Comparison of ENCODE assay signal across 14 mouse cellular contexts in the genomic region with DNA sequence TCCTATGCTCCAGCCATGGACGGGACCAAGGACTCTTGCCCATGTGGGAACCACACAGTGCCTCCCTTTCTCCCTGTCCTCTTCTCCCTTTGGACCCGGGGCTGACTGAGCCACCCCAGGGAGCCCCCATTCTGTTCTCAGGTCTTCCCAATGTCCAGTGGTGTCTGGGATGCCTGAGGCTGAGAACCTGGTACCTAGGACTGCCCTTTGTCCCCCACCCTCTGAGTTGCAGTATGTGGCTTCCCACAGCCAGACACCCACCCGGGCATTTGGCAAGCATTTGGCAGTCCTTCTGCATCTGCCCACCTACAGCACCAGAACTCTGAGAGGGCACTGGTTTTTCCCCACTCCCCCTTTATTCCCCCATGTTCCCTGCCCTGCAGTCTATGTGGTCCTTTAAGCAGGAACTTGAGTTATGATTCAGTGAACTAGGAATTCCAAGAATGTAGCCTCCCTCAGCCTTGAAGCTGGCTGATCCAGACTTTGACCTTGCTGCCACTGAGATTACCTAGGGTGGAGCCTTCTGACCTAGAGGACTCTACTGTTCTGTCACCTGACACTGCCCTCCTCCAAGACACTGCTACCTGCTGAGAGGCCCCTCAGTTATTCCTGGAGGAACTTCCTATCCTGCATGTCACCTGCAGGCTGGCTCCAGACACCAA.
DNase-seq lines count a peak whose midpoint lies in the region; ATAC-seq and TF ChIP-seq lines count a peak whose summit lies in the region.
"Had no signal": no experiment of that assay in that cellular context is flagged by ENCODE, and none has a peak within 500 bp of the region (broad histone marks: within the 10 kb centered on the region; RNA-seq: fewer than 3 reads in every experiment).

No protein-coding gene starts in this region.

- peak; percentile 4 for DNase-seq in adrenal gland, postnatal 14 days
- no peak for DNase-seq in adrenal gland, postnatal 10 days
- no peak for DNase-seq in midbrain, embryonic 14.5 days
- no peak for DNase-seq in thymus, adult 18-20 months
- no peak for DNase-seq in hindbrain, postnatal 0 days (ENCODE audit: low spot score)
- DNase-seq: cerebellum, postnatal 25 days; heart, adult 18-20 months had no signal

- no peak for TF ChIP-seq CTCF in hindbrain, postnatal 0 days (IDR thresholded peaks at IDR 0.05; ENCODE audit: low read depth)

- no peak overlapping the region for H3K4me3 ChIP-seq in midbrain, embryonic 14.5 days (replicated peaks; ENCODE audit: low read depth, low read length)
- no peak overlapping the region for H3K4me3 ChIP-seq in midbrain, embryonic 16.5 days (ENCODE audit: low read depth, low read length)
- no peak overlapping the region for H3K4me3 ChIP-seq in kidney, embryonic 16.5 days (ENCODE audit: low read length)
- no peak overlapping the region for H3K4me3 ChIP-seq in hindbrain, postnatal 0 days (ENCODE audit: low read length)
- no peak overlapping the region for H3K4me3 ChIP-seq in forebrain, embryonic 13.5 days
- H3K4me3 ChIP-seq: forebrain, embryonic 10.5 days; midbrain, embryonic 15.5 days had no signal

- H3K4me1 ChIP-seq in midbrain, embryonic 14.5 days (ENCODE audit: control insufficient read depth, insufficient read depth, low read length) = no peaks in the 10 kb centered on the region
- no peaks in the 10 kb centered on the region for H3K4me1 ChIP-seq in midbrain, embryonic 16.5 days (ENCODE audit: control insufficient read depth, insufficient read depth, low read length)
- H3K4me1 ChIP-seq in kidney, embryonic 16.5 days (ENCODE audit: insufficient read depth, low read length) = 0 out of 2 replicates have a peak, but pooled peaks cover 4% of the 10 kb centered on the region
- H3K4me1 ChIP-seq in hindbrain, postnatal 0 days (ENCODE audit: insufficient read depth, low read length) = no peaks in the 10 kb centered on the region
- H3K4me1 ChIP-seq in forebrain, embryonic 13.5 days = no peaks in the 10 kb centered on the region
- H3K4me1 ChIP-seq: midbrain, embryonic 15.5 days had no signal

- 0 out of 2 replicates have a peak, but pooled peaks have one; percentile 27 for ATAC-seq in midbrain, embryonic 14.5 days (ENCODE audit: low FRiP score, low TSS enrichment)
- ATAC-seq in midbrain, embryonic 16.5 days = no peak
- peak; percentile 96 for ATAC-seq in kidney, embryonic 16.5 days (ENCODE audit: low FRiP score, low TSS enrichment)
- ATAC-seq in hindbrain, postnatal 0 days = no peak
- ATAC-seq in forebrain, embryonic 13.5 days = no peak
- ATAC-seq: inflammation-experienced regulatory T-cells, adult 6 months; midbrain, embryonic 15.5 days; Patski had no signal

- no peak overlapping the region for H3K4me2 ChIP-seq in midbrain, embryonic 14.5 days (ENCODE audit: low read length)
- no peak overlapping the region for H3K4me2 ChIP-seq in midbrain, embryonic 16.5 days (ENCODE audit: low read length)
- H3K4me2 ChIP-seq in kidney, embryonic 16.5 days (replicated peaks; ENCODE audit: low read depth, low read length) = no peak overlapping the region
- H3K4me2 ChIP-seq in hindbrain, postnatal 0 days (ENCODE audit: low read depth, low read length) = no peak overlapping the region
- no peak overlapping the region for H3K4me2 ChIP-seq in forebrain, embryonic 13.5 days
- H3K4me2 ChIP-seq: midbrain, embryonic 15.5 days had no signal

- H3K27ac ChIP-seq in midbrain, embryonic 14.5 days (replicated peaks; ENCODE audit: low read depth, low read length) = no peak overlapping the region
- no peak overlapping the region for H3K27ac ChIP-seq in midbrain, embryonic 16.5 days (ENCODE audit: low read length)
- peak overlapping the region; percentile 14; the same call in 1 of the 2 replicates for H3K27ac ChIP-seq in kidney, embryonic 16.5 days (ENCODE audit: low read length)
- no peak overlapping the region for H3K27ac ChIP-seq in hindbrain, postnatal 0 days
- H3K27ac ChIP-seq in forebrain, embryonic 13.5 days = no peak overlapping the region
- H3K27ac ChIP-seq: forebrain, embryonic 10.5 days; midbrain, embryonic 15.5 days had no signal

- H3K9me3 ChIP-seq in midbrain, embryonic 14.5 days (ENCODE audit: control insufficient read depth, low read length) = no peaks in the 10 kb centered on the region
- H3K9me3 ChIP-seq in midbrain, embryonic 16.5 days (replicated peaks; ENCODE audit: control insufficient read depth, low read length, poor library complexity, severe bottlenecking) = no peaks in the 10 kb centered on the region
- no peaks in the 10 kb centered on the region for H3K9me3 ChIP-seq in kidney, embryonic 16.5 days (ENCODE audit: low read length)
- H3K9me3 ChIP-seq in hindbrain, postnatal 0 days (ENCODE audit: low read length) = no peaks in the 10 kb centered on the region
- no peaks in the 10 kb centered on the region for H3K9me3 ChIP-seq in forebrain, embryonic 13.5 days (replicated peaks)
- H3K9me3 ChIP-seq: forebrain, embryonic 10.5 days; midbrain, embryonic 15.5 days had no signal

- no peak overlapping the region for H3K9ac ChIP-seq in midbrain, embryonic 14.5 days (replicated peaks; ENCODE audit: low read length)
- no peak overlapping the region for H3K9ac ChIP-seq in midbrain, embryonic 16.5 days (ENCODE audit: low read depth, low read length)
- no peak overlapping the region for H3K9ac ChIP-seq in kidney, embryonic 16.5 days (replicated peaks; ENCODE audit: low read length)
- no peak overlapping the region for H3K9ac ChIP-seq in hindbrain, postnatal 0 days (replicated peaks; ENCODE audit: low read length)
- H3K9ac ChIP-seq in forebrain, embryonic 13.5 days = no peak overlapping the region
- H3K9ac ChIP-seq: midbrain, embryonic 15.5 days had no signal

- H3K27me3 ChIP-seq in midbrain, embryonic 14.5 days (ENCODE audit: control insufficient read depth, insufficient read depth, low read length) = no peaks in the 10 kb centered on the region
- no peaks in the 10 kb centered on the region for H3K27me3 ChIP-seq in midbrain, embryonic 16.5 days (ENCODE audit: control insufficient read depth, insufficient read depth, low read depth, low read length)
- no peaks in the 10 kb centered on the region for H3K27me3 ChIP-seq in kidney, embryonic 16.5 days (ENCODE audit: insufficient read depth, low read length)
- H3K27me3 ChIP-seq in hindbrain, postnatal 0 days (ENCODE audit: insufficient read depth, low read length) = no peaks in the 10 kb centered on the region
- H3K27me3 ChIP-seq in forebrain, embryonic 13.5 days = no peaks in the 10 kb centered on the region
- H3K27me3 ChIP-seq: midbrain, embryonic 15.5 days; Patski had no signal

- no peaks in the 10 kb centered on the region for H3K36me3 ChIP-seq in midbrain, embryonic 14.5 days (ENCODE audit: control insufficient read depth, insufficient read depth, low read length)
- H3K36me3 ChIP-seq in midbrain, embryonic 16.5 days (ENCODE audit: control insufficient read depth, insufficient read depth, low read length) = no peaks in the 10 kb centered on the region
- no peaks in the 10 kb centered on the region for H3K36me3 ChIP-seq in kidney, embryonic 16.5 days (ENCODE audit: insufficient read depth, low read length)
- no peaks in the 10 kb centered on the region for H3K36me3 ChIP-seq in hindbrain, postnatal 0 days (ENCODE audit: insufficient read depth, low read length)
- H3K36me3 ChIP-seq in forebrain, embryonic 13.5 days (ENCODE audit: poor library complexity, severe bottlenecking) = no peaks in the 10 kb centered on the region
- H3K36me3 ChIP-seq: forebrain, embryonic 10.5 days; midbrain, embryonic 15.5 days had no signal

- WGBS in midbrain, embryonic 14.5 days = 81% methylated on average over 3 of the region's 3 CpGs
- 83% methylated on average over 3 of the region's 3 CpGs for WGBS in midbrain, embryonic 16.5 days
- 67% methylated on average over 3 of the region's 3 CpGs for WGBS in kidney, embryonic 16.5 days
- WGBS in hindbrain, postnatal 0 days = 78% methylated on average over 3 of the region's 3 CpGs
- WGBS in forebrain, embryonic 13.5 days = 78% methylated on average over 3 of the region's 3 CpGs

Comparison
In these comparisons a context has a peak if more than half of its experiments do, and no peak if none do; other contexts are left out.
1. ATAC-seq: peak in midbrain, embryonic 14.5 days (single experiment) and kidney, embryonic 16.5 days (single experiment); none in midbrain, embryonic 16.5 days (single experiment), hindbrain, postnatal 0 days (single experiment) and forebrain, embryonic 13.5 days (single experiment).